Mouse (Mus musculus): ENCODE measurements around the gene Trappc3l.
A peak's percentile ranks its signal among the peaks of the same experiment; 100 is the strongest.
"Not testable (repeated sequence)": the region's sequence is repeated elsewhere in the genome, so short reads cannot be mapped to it uniquely, and the experiment has no call there.

Gene Trappc3l

GRCm38 (mm10) chr10:34037401-34037800 is at the start of gene Trappc3l:
Trappc3l (plus strand) TSS chr10:34037597.
- no peak for DNase-seq (ENCODE audit: low read depth, low spot score)
- no peaks in the 10 kb centered on the region for H3K36me3 ChIP-seq (ENCODE audit: control insufficient read depth, insufficient read depth, low read length, poor library complexity, severe bottlenecking)

GRCm38 (mm10) chr10:33996686-33997085 is 40.7 kb upstream of the Trappc3l start:
- H3K27me3 ChIP-seq (ENCODE audit: control insufficient read depth, insufficient read depth, low read length, poor library complexity, severe bottlenecking); DNase-seq (ENCODE audit: low read depth, low spot score): not testable (repeated sequence)
- H3K36me3 ChIP-seq (ENCODE audit: control insufficient read depth, insufficient read depth, low read length, poor library complexity, severe bottlenecking): peaks cover 12% of the 10 kb centered on the region; the same call in 1 of the 2 replicates

More at GRCm38 (mm10) chr10:34037401-34037800, at the start of gene Trappc3l:
- no peaks in the 10 kb centered on the region; the same call in 1 of the 2 replicates for H3K27me3 ChIP-seq (ENCODE audit: control insufficient read depth, insufficient read depth, low read length, poor library complexity, severe bottlenecking)

- no peak for DNase-seq (ENCODE audit: low read depth, low spot score)
- peaks cover 18% of the 10 kb centered on the region; the same call in 1 of the 2 replicates for H3K36me3 ChIP-seq (ENCODE audit: control insufficient read depth, insufficient read depth, low read length, poor library complexity, severe bottlenecking)
- H3K27me3 ChIP-seq (ENCODE audit: control insufficient read depth, insufficient read depth, low read length, poor library complexity, severe bottlenecking): no peaks in the 10 kb centered on the region
These were observed 39.0 kb upstream of the Trappc3l start for GRCm38 (mm10) chr10:33998397-33998796.

- 0 out of 2 replicates have a peak, but pooled peaks cover 2% of the 10 kb centered on the region for H3K36me3 ChIP-seq (ENCODE audit: control insufficient read depth, insufficient read depth, low read length, poor library complexity, severe bottlenecking)
- DNase-seq (ENCODE audit: low read depth, low spot score): no peak
- no peaks in the 10 kb centered on the region for H3K27me3 ChIP-seq (ENCODE audit: control insufficient read depth, insufficient read depth, low read length, poor library complexity, severe bottlenecking)
These were observed 24.8 kb upstream of the Trappc3l start for GRCm38 (mm10) chr10:34012581-34012980.

- Histone ChIP-seq H3K36me3 (ENCODE audit: control insufficient read depth, insufficient read depth, low read length, poor library complexity, severe bottlenecking) (0 out of 2 replicates have a peak, but pooled peaks cover 2% of the 10 kb centered on the region), H3K27me3 (ENCODE audit: control insufficient read depth, insufficient read depth, low read length, poor library complexity, severe bottlenecking) (no peaks in the 10 kb centered on the region)
- no peak for DNase-seq (ENCODE audit: low read depth, low spot score)
These were observed 24.2 kb upstream of the Trappc3l start for GRCm38 (mm10) chr10:34013241-34013640.

GRCm38 (mm10) chr10:34018746-34019301 is 18.6 kb upstream of the Trappc3l start:
- no peaks in the 10 kb centered on the region for H3K27me3 ChIP-seq (ENCODE audit: control insufficient read depth, insufficient read depth, low read length, poor library complexity, severe bottlenecking)
- peak; percentile 33 for DNase-seq (ENCODE audit: low read depth, low spot score)

GRCm38 (mm10) chr10:34019302-34020075 is 17.9 kb upstream of the Trappc3l start, which contains the start of gene Rwdd1:
Rwdd1 (minus strand) TSS chr10:34019624.
- H3K36me3 ChIP-seq (ENCODE audit: control insufficient read depth, insufficient read depth, low read length, poor library complexity, severe bottlenecking): no peaks in the 10 kb centered on the region
- DNase-seq (ENCODE audit: low read depth, low spot score): peak; percentile 97
- H3K27me3 ChIP-seq (ENCODE audit: control insufficient read depth, insufficient read depth, low read length, poor library complexity, severe bottlenecking): no peaks in the 10 kb centered on the region

More at GRCm38 (mm10) chr10:34018746-34019301, 18.6 kb upstream of the Trappc3l start:
- H3K36me3 ChIP-seq (ENCODE audit: control insufficient read depth, insufficient read depth, low read length, poor library complexity, severe bottlenecking): no peaks in the 10 kb centered on the region

GRCm38 (mm10) chr10:34030322-34030721 is 7.1 kb upstream of the Trappc3l start:
- Histone ChIP-seq H3K36me3 (ENCODE audit: control insufficient read depth, insufficient read depth, low read length, poor library complexity, severe bottlenecking) (no peaks in the 10 kb centered on the region), H3K27me3 (ENCODE audit: control insufficient read depth, insufficient read depth, low read length, poor library complexity, severe bottlenecking) (no peaks in the 10 kb centered on the region; the same call in 1 of the 2 replicates)
- DNase-seq (ENCODE audit: low read depth, low spot score): peak; percentile 54

- DNase-seq (ENCODE audit: low read depth, low spot score): peak; percentile 75
- H3K36me3 ChIP-seq (ENCODE audit: control insufficient read depth, insufficient read depth, low read length, poor library complexity, severe bottlenecking): no peaks in the 10 kb centered on the region
- H3K27me3 ChIP-seq (ENCODE audit: control insufficient read depth, insufficient read depth, low read length, poor library complexity, severe bottlenecking): no peaks in the 10 kb centered on the region; the same call in 1 of the 2 replicates
These were observed 3.6 kb upstream of the Trappc3l start for GRCm38 (mm10) chr10:34033630-34034305.

- H3K27me3 ChIP-seq (ENCODE audit: control insufficient read depth, insufficient read depth, low read length, poor library complexity, severe bottlenecking): no peaks in the 10 kb centered on the region; the same call in 1 of the 2 replicates
- no peaks in the 10 kb centered on the region for H3K36me3 ChIP-seq (ENCODE audit: control insufficient read depth, insufficient read depth, low read length, poor library complexity, severe bottlenecking)
- DNase-seq (ENCODE audit: low read depth, low spot score): peak; percentile 63
These were observed 810 bp upstream of the Trappc3l start for GRCm38 (mm10) chr10:34036587-34036986.

GRCm38 (mm10) chr10:34044210-34044609 is 6.8 kb downstream of the Trappc3l start, which contains the start of gene Calhm4:
Calhm4 (minus strand) TSS chr10:34044310.
- DNase-seq (ENCODE audit: low read depth, low spot score): no peak
- no peaks in the 10 kb centered on the region for H3K27me3 ChIP-seq (ENCODE audit: control insufficient read depth, insufficient read depth, low read length, poor library complexity, severe bottlenecking)
- H3K36me3 ChIP-seq (ENCODE audit: control insufficient read depth, insufficient read depth, low read length, poor library complexity, severe bottlenecking): no peaks in the 10 kb centered on the region

GRCm38 (mm10) chr10:34053987-34054386 is 16.6 kb downstream of the Trappc3l start:
- no peaks in the 10 kb centered on the region for H3K36me3 ChIP-seq (ENCODE audit: control insufficient read depth, insufficient read depth, low read length, poor library complexity, severe bottlenecking)

GRCm38 (mm10) chr10:34066591-34066990 is 29.2 kb downstream of the Trappc3l start:
- DNase-seq (ENCODE audit: low read depth, low spot score): no peak
- H3K36me3 ChIP-seq (ENCODE audit: control insufficient read depth, insufficient read depth, low read length, poor library complexity, severe bottlenecking): no peaks in the 10 kb centered on the region
- no peaks in the 10 kb centered on the region for H3K27me3 ChIP-seq (ENCODE audit: control insufficient read depth, insufficient read depth, low read length, poor library complexity, severe bottlenecking)

More at GRCm38 (mm10) chr10:34053987-34054386, 16.6 kb downstream of the Trappc3l start:
- H3K27me3 ChIP-seq (ENCODE audit: control insufficient read depth, insufficient read depth, low read length, poor library complexity, severe bottlenecking): no peaks in the 10 kb centered on the region
- DNase-seq (ENCODE audit: low read depth, low spot score): no peak

- no peak for DNase-seq (ENCODE audit: low read depth, low spot score)
- Histone ChIP-seq H3K36me3 (ENCODE audit: control insufficient read depth, insufficient read depth, low read length, poor library complexity, severe bottlenecking) (no peaks in the 10 kb centered on the region), H3K27me3 (ENCODE audit: control insufficient read depth, insufficient read depth, low read length, poor library complexity, severe bottlenecking) (no peaks in the 10 kb centered on the region)
These were observed 32.2 kb downstream of the Trappc3l start for GRCm38 (mm10) chr10:34069606-34070005.
